ENCODE assay signal across 12 mouse cellular contexts in the genomic region with DNA sequence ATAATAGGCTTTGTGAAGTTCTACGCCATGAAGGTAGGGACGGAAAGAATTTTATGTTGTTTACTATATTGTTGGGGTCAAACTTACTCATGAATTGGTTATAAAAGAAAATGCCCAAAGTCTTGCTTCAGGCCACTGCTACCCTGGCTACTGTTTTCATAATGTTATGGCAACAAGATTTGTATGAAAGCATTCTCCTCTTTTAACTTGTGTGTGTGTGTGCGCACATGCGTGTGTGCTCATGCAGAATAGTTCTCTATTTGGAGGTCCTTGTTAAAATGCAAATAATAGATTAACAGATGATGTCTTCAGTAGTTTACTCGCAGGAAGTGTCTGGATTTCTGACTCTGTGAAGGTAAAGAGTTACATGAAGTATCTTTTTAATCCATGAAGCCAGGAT. TPM values are rescaled to one million over a fixed set of nuclear protein-coding genes. Genes with fewer than 3 reads are reported as not detected.
A peak's percentile ranks its signal among the peaks of the same experiment; 100 is the strongest.
DNase-seq lines count a peak whose midpoint lies in the region; ATAC-seq lines count a peak whose summit lies in the region.
"Had no signal": no experiment of that assay in that cellular context is flagged by ENCODE, and none has a peak within 500 bp of the region (broad histone marks: within the 10 kb centered on the region; RNA-seq: fewer than 3 reads in every experiment).

No protein-coding gene starts in this region.

- 75% methylated on average over 5 of the region's 5 CpGs for WGBS in heart, embryonic 10.5 days
- WGBS in liver, embryonic 11.5 days = 53% methylated on average over 5 of the region's 5 CpGs
- WGBS in stomach, embryonic 15.5 days = 67% methylated on average over 5 of the region's 5 CpGs

- H3K4me2 ChIP-seq in liver, embryonic 11.5 days = peak overlapping the region; percentile 79
- peak overlapping the region; percentile 71 for H3K4me2 ChIP-seq in stomach, embryonic 15.5 days

- no peaks in the 10 kb centered on the region for H3K27me3 ChIP-seq in heart, embryonic 10.5 days (ENCODE audit: insufficient read depth, poor library complexity, severe bottlenecking)
- H3K27me3 ChIP-seq in megakaryocyte, embryonic 14.5 days (replicated peaks) = no peaks in the 10 kb centered on the region
- no peaks in the 10 kb centered on the region for H3K27me3 ChIP-seq in liver, embryonic 11.5 days (replicated peaks; ENCODE audit: control insufficient read depth, insufficient read depth, low read length)
- no peaks in the 10 kb centered on the region for H3K27me3 ChIP-seq in stomach, embryonic 15.5 days (replicated peaks)

- no peak for ATAC-seq in megakaryocyte, adult 5-6 weeks (ENCODE audit: poor library complexity, severe bottlenecking)
- ATAC-seq in liver, embryonic 11.5 days (replicated peaks; ENCODE audit: low FRiP score) = no peak
- ATAC-seq in stomach, embryonic 15.5 days (ENCODE audit: insufficient read depth, low FRiP score, low read depth) = no peak
- ATAC-seq in erythroid progenitor cell, adult 5-6 weeks (replicated peaks; ENCODE audit: low FRiP score, poor library complexity, severe bottlenecking) = no peak

- H3K36me3 ChIP-seq in heart, embryonic 10.5 days = no peaks in the 10 kb centered on the region
- H3K36me3 ChIP-seq in megakaryocyte, embryonic 14.5 days (replicated peaks; ENCODE audit: low read length) = peaks cover 23% of the 10 kb centered on the region
- H3K36me3 ChIP-seq in liver, embryonic 11.5 days (ENCODE audit: control insufficient read depth, insufficient read depth, low read length) = peaks cover 5% of the 10 kb centered on the region; the same call in 1 of the 2 replicates
- no peaks in the 10 kb centered on the region for H3K36me3 ChIP-seq in stomach, embryonic 15.5 days

- H3K9ac ChIP-seq in liver, embryonic 11.5 days (ENCODE audit: low read depth, low read length) = peak overlapping the region; percentile 95
- no peak overlapping the region for H3K9ac ChIP-seq in stomach, embryonic 15.5 days

- intact Hi-C loops in heart, postnatal 10 days (cut with DNase I) = no loop called here
- intact Hi-C loops in gastrocnemius, postnatal 14 days (cut with DNase I; ENCODE audit: low total_unique reads) = no loop called here

- peaks cover 56% of the 10 kb centered on the region for H3K4me1 ChIP-seq in heart, embryonic 10.5 days
- peaks cover 67% of the 10 kb centered on the region for H3K4me1 ChIP-seq in megakaryocyte, embryonic 14.5 days
- peaks cover 52% of the 10 kb centered on the region for H3K4me1 ChIP-seq in liver, embryonic 11.5 days (replicated peaks; ENCODE audit: control insufficient read depth, insufficient read depth, low read length)
- peaks cover 23% of the 10 kb centered on the region for H3K4me1 ChIP-seq in stomach, embryonic 15.5 days

- H3K9me3 ChIP-seq in heart, embryonic 10.5 days = no peaks in the 10 kb centered on the region
- no peaks in the 10 kb centered on the region for H3K9me3 ChIP-seq in megakaryocyte, embryonic 14.5 days
- no peaks in the 10 kb centered on the region for H3K9me3 ChIP-seq in liver, embryonic 11.5 days (ENCODE audit: control insufficient read depth, low read length)
- no peaks in the 10 kb centered on the region for H3K9me3 ChIP-seq in stomach, embryonic 15.5 days

- DNase-seq in heart, embryonic 10.5 days (ENCODE audit: low spot score) = no peak
- no peak for DNase-seq in heart, postnatal 10 days
- DNase-seq in liver, embryonic 11.5 days (ENCODE audit: low spot score) = no peak
- DNase-seq in gastrocnemius, postnatal 14 days = no peak
- DNase-seq: cerebellum, adult 2 months; gastrocnemius, postnatal 25 days had no signal

- H3K4me3 ChIP-seq in heart, embryonic 10.5 days = peak overlapping the region; percentile 99
- peak overlapping the region; percentile 98 for H3K4me3 ChIP-seq in megakaryocyte, embryonic 14.5 days (replicated peaks)
- H3K4me3 ChIP-seq in liver, embryonic 11.5 days (ENCODE audit: low read depth, low read length) = peak overlapping the region; percentile 99
- peak overlapping the region; percentile 92; the same call in 1 of the 2 replicates for H3K4me3 ChIP-seq in stomach, embryonic 15.5 days (replicated peaks)
- H3K4me3 ChIP-seq: myocyte had no signal

- H3K27ac ChIP-seq in heart, embryonic 10.5 days = peak overlapping the region; percentile 99
- peak overlapping the region; percentile 94 for H3K27ac ChIP-seq in liver, embryonic 11.5 days (ENCODE audit: low read depth, low read length)
- no peak overlapping the region for H3K27ac ChIP-seq in stomach, embryonic 15.5 days
- H3K27ac ChIP-seq: left cerebral cortex, adult 2 months had no signal

RNA-seq across cellular contexts. Expression of a gene that starts 2.6 kb away (rescaled TPM):
- polyA plus RNA-seq in heart, embryonic 10.5 days (2016; fragmentation: Nextera tagmentation; extraction: Ambion mirVana) = 54.9 and 61.9 TPM in 2 replicates
- total RNA-seq in heart, postnatal 10 days (2021) = 10 to 100 TPM; 41.3 to 46.5 TPM
- 3.7 and 8.6 TPM in 2 replicates for polyA plus RNA-seq in megakaryocyte, embryonic 14.5 days (2012; ENCODE audit: insufficient read depth, low replicate concordance)
- total RNA-seq in megakaryocyte, adult 5-6 weeks (2015) = 25.7 and 32.3 TPM in 2 replicates
- total RNA-seq in megakaryocyte, adult 5-6 weeks (2017) = 30.0 and 31.3 TPM in 2 replicates
- polyA plus RNA-seq in liver, embryonic 11.5 days (2014; fragmentation: Nextera tagmentation; extraction: Ambion mirVana) = 122 and 148 TPM in 2 replicates
- polyA plus RNA-seq in stomach, embryonic 15.5 days (2015; fragmentation: Nextera tagmentation; extraction: Ambion mirVana) = 38.6 and 40.0 TPM in 2 replicates
- 114 and 185 TPM in 2 replicates for total RNA-seq in erythroid progenitor cell, adult 5-6 weeks (2015; ENCODE audit: low replicate concordance)
- total RNA-seq in erythroid progenitor cell, adult 5-6 weeks (2017; ENCODE audit: low replicate concordance) = 114 and 217 TPM in 2 replicates
- total RNA-seq in gastrocnemius, postnatal 14 days (2021) = 10 to 100 TPM; 21.1 to 25.0 TPM
